In the genomic region with DNA sequence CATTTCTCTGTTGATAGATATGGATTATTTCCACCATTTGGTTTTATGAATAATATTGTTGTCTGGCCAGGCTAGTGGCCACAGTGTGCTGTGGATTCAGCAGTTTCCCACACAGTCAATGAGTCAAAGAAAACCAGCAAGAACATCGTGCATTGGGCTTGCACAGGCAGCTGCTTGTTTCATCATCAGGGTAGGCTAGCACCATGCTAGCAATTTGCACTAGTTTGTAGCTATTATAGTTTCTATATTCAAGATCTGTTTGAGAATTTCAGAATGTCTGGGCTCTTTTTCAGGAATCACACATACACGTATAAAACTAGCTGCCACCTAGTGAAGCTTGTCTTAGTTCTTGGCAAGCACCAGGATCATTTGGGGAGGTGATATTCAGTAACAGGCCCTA, we compare ENCODE assay signal across 12 mouse cellular contexts.
"Had no signal": no experiment of that assay in that cellular context is flagged by ENCODE, and none has a peak within 500 bp of the region (broad histone marks: within the 10 kb centered on the region; RNA-seq: fewer than 3 reads in every experiment).

No protein-coding gene starts in this region.

- H3K9me3 ChIP-seq: limb, embryonic 15.5 days; liver, embryonic 12.5 days; lung, embryonic 15.5 days; midbrain, embryonic 13.5 days; neural tube, embryonic 15.5 days; stomach, embryonic 15.5 days had no signal

- ATAC-seq: hindbrain, embryonic 16.5 days; inflammation-experienced regulatory T-cells, adult 6 months; liver, embryonic 12.5 days; midbrain, embryonic 13.5 days had no signal

- H3K4me3 ChIP-seq: limb, embryonic 15.5 days; liver, embryonic 12.5 days; lung, embryonic 15.5 days; midbrain, embryonic 13.5 days; neural tube, embryonic 15.5 days; stomach, embryonic 15.5 days had no signal

- H3K27ac ChIP-seq: limb, embryonic 15.5 days; liver, embryonic 12.5 days; lung, embryonic 15.5 days; midbrain, embryonic 13.5 days; neural tube, embryonic 15.5 days; stomach, embryonic 15.5 days had no signal

- H3K9ac ChIP-seq: limb, embryonic 15.5 days; liver, embryonic 12.5 days; lung, embryonic 15.5 days; midbrain, embryonic 13.5 days; neural tube, embryonic 15.5 days; stomach, embryonic 15.5 days had no signal

- DNase-seq: lung, postnatal 14 days; right cerebral cortex, postnatal 4 days; thymus, adult 18-20 months; thymus, postnatal 14 days had no signal

- H3K27me3 ChIP-seq: limb, embryonic 15.5 days; lung, embryonic 15.5 days; neural tube, embryonic 15.5 days; stomach, embryonic 15.5 days had no signal

- H3K36me3 ChIP-seq: limb, embryonic 15.5 days; liver, embryonic 12.5 days; lung, embryonic 15.5 days; midbrain, embryonic 13.5 days; neural tube, embryonic 15.5 days; stomach, embryonic 15.5 days had no signal

- H3K4me2 ChIP-seq: limb, embryonic 15.5 days; liver, embryonic 12.5 days; lung, embryonic 15.5 days; midbrain, embryonic 13.5 days; neural tube, embryonic 15.5 days; stomach, embryonic 15.5 days had no signal
